Mouse (Mus musculus): ENCODE measurements around the gene Ceacam19.

The Ceacam19 gene

DNA sequence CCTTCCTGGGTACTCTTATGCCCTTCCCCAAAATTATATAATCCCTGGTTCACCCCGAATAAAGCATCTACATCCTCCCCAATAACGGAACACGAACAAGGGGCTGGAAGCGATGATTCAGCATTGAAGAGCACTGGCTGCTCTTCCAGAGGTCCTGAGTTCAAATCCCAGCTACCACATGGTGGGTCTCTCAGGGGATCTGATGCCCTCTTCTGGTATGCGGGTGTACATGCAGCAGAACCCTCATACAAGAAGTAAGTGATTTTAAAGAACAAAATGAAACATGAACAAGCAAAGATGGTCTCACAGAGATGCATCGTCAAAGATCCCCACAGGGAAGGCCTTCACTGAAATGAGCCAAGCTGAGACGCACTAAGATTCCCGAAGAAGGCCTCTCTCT is 7.0 kb downstream of the Ceacam19 start:
- no peak for ATAC-seq (ENCODE audit: low TSS enrichment)

DNA sequence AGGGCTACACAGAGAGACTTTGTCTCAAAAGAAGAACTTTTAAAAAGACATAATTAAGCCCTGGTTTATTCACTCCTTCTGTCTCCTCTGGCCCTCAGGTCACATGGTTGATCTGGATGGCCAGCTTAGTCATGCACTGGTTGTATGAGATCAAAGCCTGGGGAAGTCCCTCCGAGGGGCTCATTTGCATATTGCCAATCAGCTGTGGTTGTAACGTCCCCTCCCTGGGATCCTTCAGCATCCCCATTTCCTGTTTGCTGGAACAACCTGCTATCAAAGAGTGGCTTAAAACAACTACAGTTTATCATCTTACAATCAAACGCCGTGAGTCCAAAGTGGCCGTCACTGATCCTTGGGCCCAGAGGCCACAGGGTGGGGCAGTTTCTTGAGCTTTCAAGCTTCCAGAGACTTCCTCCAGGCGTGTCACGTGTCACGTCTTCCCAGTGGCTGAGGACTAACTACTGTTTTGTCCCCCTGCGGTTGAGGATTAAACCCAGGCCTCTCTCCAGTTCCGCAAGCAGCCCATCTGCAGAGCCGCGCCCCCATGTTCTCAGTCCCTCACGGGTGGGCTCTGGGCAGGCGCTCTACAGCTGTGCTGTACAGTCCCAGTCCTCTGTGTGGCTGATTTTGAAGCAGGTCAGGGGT is 10.9 kb downstream of the Ceacam19 start:
- ATAC-seq (ENCODE audit: low TSS enrichment), result no peak

DNA sequence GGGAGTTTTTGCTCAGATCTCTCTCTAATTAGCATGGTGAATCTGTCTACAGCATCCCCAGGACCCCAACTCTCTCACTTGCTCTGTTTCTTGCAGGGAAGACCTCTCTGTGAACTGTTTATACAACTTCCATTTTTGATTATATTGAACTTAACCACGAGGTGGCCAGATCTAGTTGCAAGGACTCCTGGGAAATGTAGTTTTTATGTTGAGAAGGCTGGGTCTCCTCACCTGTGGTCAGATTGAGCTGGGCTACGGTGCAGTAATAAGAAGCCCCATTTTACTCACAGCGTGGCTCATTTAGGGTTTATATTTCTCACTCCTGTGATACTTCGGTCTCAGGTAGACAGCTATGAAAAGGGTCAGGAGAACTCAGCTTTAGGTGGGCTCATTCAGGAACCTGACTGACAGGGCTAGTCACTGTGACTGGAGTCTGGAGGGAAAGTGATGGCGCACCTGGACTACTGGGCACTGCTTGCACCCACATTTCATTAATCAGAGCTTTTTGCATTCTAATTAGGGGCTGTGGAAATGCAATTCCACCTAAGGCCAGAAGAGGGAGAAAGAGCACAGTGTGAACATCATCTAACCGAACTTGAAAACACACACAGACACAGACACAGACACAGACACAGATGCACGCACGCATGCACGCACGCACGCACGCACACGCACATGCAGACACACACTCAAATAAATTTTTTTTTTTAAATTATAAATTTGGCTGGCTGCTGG is 11.7 kb downstream of the Ceacam19 start:
- ATAC-seq (ENCODE audit: low TSS enrichment), result peak; percentile 73; the same call in 1 of the 2 replicates

DNA sequence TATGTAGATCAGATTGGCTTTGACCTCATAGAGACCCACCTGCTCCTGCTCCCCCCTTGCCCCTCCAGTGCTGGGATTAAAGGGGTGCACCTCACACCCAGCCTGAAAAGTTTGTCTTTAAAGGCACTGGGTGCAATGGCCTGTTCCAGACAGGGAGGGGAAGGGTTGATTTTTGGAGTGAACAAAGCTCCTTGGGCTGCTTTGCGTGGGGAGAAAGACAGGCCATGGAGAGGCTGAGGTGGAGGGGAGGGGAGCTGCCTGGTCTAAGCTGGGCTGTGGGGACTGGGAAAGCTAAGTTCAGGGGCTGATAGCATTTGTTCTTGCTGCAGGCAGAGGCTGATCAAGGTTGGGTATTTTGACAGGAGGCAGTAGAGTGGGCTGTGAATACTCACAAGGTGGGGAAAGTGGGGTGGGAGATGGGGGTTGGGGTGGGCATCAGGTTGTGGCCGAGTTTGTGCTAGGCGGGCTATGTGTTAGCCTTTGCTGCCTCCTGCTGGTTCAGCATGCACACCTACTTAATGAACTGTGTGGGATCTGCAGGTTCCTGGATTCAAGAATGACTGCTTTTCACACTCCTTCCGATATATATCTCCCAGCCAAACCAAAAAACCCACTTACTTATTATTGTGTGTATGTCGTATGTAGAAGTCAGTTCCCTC is 15.7 kb downstream of the Ceacam19 start:
- ATAC-seq (ENCODE audit: low TSS enrichment), result no peak

DNA sequence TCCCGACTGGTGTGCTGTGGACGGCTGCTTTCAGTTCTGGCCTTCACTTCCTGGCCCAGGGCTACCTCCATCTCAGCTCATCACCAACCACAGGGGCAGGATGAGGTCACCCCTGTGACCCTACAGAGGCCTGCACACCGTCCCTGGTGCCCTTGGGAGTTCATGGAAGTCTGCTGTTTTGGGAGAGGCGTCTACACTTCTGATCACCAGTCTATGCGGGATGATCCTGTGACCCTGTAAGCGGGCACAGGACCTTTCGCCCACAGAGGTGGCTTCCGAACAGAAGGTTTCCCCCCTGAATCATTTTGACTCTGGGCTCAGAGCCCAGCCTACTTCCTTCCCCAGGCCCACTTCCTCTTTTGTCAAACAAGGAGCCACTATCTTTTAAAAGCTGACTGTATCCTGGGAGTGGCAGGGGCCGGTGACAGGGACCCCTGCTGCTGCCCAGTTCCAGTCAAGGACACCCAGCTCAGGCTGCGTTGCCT is 16.6 kb downstream of the Ceacam19 start:
- no peak for ATAC-seq (ENCODE audit: low TSS enrichment)

DNA sequence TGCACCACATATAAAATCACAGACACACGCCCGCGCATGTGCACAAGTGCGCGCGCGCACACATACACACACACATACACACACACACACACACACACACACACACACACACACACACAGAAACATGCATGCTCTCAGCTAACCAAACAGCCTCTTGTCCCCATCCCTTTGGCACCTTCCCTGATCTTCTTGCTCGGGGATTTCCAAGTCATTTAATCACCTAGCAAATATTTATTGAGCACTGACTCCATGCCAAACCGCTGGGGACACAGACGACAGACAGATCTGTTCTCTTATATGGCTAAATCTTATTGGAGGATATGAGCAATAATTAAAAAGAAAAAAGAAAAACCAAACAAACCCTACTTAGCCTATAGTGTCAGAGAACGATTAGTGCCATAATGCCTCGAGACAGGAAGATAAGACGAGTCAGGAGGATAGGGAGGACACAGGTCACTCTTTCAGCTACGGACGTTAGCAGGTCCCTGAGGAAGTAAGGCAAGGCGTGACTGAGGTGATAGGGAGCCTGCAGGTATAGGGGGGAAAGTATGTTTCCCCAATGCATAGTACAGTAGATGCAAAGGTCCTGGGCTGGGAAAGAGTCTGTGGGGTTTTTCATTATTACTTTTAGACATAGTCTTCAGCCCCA is 19.9 kb downstream of the Ceacam19 start:
- ATAC-seq (ENCODE audit: low TSS enrichment), result no peak

DNA sequence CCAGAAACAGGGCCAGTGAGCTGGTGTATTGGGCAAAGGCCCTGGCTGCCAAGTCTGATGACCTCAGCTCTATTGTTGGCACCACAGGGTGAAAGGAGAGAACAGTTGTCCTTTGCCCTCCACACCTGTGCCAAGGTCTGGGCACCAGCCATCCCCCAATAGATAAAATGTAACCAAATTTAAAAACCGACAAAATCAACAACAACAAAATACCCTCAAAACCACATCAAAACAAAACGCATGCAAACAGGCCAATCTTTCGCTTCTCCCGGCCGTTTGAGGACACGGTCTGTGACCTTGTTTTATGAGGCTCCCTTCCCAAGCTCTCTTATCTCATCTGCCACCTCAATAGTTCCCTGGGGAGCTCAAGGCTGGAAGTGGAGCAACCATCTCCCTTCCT is 21.3 kb downstream of the Ceacam19 start:
- ATAC-seq (ENCODE audit: low TSS enrichment), result no peak

DNA sequence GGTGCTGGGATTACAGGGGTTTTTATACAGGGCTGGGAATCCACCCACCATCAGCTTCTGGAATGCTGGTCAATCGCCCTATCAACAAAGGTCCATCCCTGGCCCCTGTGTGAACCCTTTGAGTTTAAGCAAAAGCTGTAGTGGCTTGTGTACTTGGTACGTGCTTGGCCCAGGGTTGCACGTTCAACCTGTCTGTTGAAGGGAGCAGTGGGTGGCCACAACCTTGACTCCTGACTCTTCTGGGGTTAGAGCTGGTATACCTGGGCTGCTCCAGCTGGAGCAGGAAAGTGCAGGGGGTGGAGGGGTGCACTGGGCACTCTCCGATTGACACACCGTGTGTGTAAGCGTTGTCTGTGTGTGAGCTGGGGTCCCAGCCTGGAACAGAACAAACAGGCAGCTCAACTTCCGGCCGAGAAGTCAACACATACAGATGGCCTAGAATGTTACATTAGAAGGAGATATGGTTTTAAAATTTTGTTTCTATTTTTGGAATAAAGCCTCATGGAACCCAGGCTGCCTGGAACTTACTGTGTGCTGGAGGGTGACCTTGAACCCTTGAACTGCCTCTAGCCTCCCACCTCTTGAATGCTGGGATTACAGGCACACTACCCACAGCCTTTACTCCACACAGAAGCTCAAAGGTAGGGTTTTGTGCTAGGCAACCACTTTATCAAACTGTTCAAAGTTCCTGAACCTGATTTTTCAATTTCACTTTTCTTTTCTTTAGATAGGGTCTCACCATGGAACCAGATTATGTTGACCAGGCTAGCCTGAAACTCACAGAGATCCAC is 22.3 kb downstream of the Ceacam19 start:
- ATAC-seq (ENCODE audit: low TSS enrichment), result no peak

DNA sequence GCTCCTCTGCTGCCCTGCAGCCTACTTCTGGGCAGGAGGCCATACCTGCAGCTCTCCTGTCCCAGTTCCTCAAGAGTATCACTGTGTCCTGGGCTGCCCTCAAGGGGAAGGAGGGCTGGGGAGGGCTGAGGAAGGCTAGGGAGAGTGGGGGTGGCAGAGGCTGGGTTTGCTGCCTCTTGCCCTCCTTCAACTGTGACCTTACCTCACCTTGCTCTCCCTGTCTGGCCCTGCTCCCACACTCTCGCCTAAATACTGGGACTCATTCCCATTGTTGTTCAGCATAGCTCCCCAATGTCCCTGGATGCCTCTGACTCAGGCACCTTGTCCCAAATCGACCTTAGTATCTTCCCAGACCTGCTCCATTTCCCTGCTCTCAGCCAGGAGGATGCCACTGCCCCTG is 23.5 kb downstream of the Ceacam19 start:
- ATAC-seq (ENCODE audit: low TSS enrichment), result no peak

DNA sequence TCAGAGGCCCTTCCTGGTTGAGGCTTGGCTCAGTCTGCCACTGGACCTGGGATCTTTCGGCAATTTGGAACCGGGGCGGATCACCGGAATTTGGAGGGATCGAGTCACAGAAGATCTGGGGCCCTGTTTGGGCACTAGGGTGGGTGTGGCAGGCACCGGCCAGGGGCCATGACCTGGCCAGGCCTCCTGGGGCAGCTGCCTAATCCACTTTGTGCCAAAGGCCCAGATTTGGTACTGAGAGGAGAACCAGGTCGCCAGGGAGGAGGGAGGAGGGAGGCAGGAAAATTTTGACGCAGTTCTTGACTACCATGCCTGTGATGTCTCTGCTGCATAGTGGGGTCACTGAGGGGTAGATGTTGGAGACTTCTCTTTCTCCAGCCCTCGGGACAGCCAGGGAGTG is 26.6 kb downstream of the Ceacam19 start, which contains the start of gene Ceacam16:
Ceacam16 (minus strand) TSS at position 101 of the 400 bp plus-strand sequence.
- no peak for ATAC-seq (ENCODE audit: low TSS enrichment)

DNA sequence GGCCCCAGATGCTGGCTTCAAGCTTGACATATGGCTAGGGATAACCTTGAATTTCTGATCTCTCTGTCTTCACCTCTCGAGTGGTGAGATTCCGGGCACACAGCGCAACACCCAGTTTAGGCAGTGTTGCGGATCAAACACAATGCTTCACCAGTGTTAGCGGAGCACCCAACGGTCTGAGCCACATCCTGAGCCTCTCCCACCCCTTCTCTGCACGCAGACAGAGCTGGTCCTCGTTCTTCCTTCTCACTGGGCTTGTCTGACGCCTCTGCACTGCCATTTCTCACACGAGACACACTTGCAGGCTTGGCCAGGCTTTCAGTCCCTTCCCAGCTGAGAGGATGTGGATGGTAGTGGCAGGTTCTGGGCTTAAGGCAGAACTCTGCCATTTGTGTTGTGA is 28.0 kb downstream of the Ceacam19 start:
- ATAC-seq (ENCODE audit: low TSS enrichment), result no peak

DNA sequence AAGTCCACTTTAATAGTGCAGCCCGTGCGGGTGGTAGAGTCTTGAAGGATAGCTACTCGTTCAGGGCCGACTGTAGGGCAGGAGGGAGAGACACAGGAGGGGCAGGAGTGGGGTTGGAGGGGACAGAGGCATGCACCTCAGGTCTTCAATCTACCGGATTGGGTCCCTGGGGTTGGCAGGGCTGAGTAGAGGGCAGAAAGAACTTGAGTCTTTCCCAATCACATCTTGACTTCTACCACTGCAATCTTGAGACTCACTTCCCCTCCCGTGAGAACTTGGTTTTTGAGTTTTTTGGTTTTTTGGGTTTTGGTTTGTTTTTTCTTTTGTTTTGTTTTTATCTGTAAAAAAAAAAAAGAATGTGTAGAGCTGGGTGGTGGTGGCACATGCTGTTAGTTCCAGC is 31.5 kb downstream of the Ceacam19 start:
- no peak for ATAC-seq (ENCODE audit: low TSS enrichment)

DNA sequence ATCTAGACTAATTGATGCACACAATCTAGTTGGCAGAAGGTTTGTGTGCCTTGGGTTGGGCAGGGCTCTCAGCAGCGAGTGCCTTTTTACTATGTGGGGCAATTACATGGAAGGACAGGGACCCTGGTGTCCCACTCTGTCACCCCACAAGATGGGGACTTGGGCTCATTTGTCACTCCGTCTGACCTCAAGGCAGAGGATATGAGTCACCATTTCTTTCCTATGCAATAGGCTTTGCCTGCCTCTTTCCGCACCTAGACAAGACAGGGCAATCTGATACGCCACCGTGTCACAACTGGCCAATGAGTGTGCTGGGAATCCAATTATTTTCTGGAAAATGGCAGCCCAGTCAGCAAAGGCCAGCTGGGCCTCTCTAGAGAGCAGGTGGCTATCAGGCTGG is 32.1 kb downstream of the Ceacam19 start:
- no peak for ATAC-seq (ENCODE audit: low TSS enrichment)

DNA sequence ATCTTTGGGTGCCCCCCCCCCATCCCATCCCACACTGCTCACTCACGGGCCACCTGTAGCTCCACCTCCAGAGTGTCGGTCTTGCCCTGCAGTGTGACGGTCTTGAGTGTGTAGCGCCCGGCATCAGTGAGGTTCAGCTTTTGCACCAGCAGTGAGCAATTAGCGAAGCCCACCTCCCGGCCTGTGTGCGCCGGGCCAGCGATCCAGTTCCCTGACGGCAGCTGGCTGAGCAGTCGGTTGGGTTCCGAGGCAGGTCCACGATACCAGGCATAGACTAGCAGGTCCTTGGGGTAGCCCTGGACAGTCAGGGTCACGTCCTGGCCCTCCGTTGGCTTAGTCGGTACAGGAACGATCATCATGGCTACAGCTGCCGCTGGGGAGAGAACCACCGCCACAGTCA is 34.2 kb downstream of the Ceacam19 start:
- no peak for ATAC-seq (ENCODE audit: low TSS enrichment)

DNA sequence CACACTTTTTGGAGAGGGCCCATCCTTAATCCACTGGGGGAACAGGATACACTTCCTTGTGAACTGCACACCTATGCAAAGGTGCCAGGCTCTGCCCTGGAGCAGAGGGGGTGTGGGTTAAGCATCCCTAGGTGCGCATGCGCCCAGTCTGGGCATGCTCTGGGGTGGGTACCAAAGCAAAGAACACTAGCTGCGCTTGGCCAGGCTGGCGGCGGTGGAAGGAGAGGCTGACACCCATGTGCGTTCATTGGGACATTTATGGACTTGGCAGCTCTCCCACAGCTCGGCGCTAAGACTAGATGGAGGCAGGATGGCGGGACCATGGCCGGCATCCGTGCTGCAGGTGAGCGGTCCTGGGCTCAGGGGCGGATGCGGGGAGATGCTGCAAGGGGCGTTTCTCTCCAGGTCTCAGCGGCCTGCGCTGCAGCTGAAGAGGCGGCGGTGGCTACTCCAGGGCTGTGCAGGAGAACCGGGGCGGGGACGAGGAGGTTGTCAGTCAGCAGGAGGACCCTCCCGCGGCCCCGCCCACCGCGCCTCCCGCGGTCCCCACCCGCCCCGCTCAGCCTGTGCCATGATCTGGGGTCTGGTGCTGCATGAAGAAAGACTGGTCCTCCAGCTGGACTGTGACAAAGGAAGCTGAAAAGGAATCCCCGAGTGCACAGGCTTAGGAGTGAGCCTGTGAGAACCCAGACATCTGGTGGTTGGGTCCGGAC is 35.8 kb downstream of the Ceacam19 start, which contains the start of gene Gm19345:
Gm19345 (plus strand) TSS at position 146 of the 713 bp plus-strand sequence.
- ATAC-seq (ENCODE audit: low TSS enrichment), result peak; percentile 69

DNA sequence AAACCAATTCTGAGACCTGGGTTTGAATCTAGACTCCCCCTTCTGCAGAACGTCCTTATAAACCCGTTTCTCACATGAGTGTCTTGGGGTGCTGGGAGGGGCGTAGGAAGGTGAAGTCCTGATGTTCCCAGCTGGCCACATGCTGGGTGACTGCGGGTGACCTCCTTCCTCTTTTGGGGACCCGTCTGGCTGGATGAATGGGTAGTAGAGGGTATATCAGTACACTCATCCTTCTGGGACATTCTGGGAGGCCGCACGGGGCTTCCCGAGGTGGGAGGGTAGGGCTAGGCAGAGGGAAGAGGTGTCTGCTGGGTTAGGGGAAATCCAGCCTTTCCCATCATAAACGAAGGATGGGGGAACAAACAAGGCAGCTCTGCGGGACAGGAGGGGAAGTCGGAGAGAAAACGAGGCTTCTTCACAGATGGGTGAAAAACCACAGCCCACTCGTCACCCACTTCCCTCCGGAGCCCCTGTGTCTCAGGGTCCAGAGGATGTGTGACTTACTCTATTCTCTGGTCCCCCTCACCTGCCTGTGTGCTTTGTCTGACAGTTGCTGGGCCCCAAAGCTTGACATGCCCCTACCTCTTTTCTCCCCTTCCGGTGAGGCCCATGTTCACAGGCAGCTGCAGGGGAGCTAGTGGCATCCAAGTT is 43.1 kb downstream of the Ceacam19 start:
- ATAC-seq (ENCODE audit: low TSS enrichment), result no peak

DNA sequence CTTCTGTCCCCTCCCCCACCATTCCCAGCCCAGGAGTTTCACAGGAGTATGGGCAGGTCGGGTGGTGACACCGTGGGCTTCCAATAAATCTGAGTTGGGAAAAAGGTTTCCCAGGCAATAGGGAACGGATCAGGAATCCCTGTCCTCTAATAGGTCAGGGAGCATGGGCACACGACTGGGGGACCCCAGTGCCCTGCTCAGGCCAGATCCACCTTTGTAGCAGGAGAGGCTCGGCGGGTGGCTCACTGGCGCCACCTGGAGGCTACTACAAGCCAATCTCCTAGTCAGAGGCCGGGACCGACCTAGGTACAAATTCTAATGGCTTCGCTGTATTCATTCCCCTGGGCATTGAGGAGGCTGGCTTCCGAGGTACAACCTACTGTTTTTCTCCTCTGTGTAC is 44.2 kb downstream of the Ceacam19 start:
- 0 out of 2 replicates have a peak, but pooled peaks have one; percentile 44 for ATAC-seq (ENCODE audit: low TSS enrichment)

DNA sequence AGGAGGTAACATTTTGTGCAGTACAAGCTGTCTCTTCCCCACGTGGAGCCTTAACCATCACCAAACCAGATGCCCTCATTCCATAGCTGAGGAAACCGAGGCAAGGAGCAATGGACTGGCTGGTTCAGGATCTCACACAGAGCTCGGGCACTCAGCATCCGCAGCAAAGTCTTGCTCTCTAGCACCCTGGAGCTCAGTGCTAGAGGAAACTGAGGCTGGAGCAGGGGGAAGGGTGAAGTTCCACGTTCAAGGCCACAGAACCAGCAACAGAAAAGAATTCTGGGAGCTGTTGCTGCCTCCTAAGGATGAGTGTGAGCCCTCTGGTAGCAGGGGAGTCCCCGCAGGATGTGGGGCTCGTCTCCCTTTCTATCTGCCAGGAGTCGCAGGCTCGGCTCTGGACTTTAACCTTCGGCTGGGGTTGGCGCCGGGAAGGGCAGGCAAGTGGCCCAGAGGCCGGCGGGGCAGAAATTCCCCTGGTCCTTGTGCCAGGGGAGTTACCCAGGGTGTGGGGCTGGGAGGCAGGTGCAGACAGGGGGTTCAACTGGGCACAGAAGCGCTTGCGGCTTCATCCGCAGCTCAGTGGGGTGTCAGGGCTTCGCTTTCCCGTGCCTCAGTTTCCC is 44.8 kb downstream of the Ceacam19 start:
- no peak for ATAC-seq (ENCODE audit: low TSS enrichment)

DNA sequence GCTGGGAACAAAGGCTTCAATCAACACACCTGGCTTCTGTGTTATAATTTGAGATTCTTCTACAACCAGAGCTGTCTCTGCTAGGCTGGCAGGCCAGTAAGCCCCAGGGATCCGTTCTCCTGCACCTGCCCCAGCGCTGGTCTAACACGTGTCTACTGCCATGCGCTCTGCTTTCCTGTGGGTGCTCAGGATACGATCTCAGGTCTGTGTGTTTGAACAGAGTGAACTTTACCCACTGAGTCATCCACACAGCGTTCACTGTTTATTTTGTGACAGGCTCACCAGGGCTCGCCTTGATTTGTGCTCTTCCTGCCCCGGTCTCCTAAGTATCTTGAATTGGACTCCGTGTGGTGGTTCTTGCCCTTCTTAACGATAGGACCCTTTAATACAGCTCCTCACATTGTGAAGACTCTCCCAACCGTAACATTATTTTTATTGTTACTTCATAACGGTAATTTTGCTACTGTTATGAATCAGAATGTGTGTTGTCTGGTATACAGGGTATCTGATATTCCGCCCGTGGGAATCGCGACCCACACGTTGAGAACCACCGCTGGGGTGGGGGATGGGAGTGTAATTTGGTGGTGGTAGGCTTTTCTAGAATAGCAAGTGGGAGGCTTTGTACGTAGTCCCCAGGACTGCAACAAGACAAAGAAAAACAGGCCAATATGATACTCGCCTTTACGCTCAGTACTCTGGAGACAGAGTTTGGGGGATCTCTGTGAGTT is 45.9 kb downstream of the Ceacam19 start:
- ATAC-seq (ENCODE audit: low TSS enrichment), result no peak
